Mouse (Mus musculus): Measurements from ENCODE around the gene Slc38a1.
A peak's percentile ranks its signal among the peaks of the same experiment; 100 is the strongest.

The Slc38a1 gene

DNA sequence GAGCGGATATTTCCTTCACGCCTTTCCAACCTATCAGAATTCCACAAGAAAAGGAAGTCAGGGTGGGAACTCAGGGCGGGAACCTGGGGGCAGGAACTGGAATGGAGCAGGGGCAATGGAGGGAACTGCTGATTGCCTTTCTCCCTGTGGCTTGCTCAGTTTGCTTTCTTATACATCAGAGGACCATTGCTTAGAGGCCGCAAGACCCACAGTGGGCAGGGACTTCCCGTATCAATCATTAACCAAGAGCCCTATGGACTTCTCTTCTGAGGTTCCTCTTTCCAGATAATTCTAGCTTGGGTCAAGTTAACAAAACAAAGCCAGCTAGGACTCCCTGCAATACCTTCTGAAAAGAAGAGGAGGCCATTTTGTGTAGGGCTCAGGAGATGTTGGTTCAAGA, 80.2 kb downstream of the Slc38a1 start:
- no peak for DNase-seq (ENCODE audit: low read depth, low spot score)

DNA sequence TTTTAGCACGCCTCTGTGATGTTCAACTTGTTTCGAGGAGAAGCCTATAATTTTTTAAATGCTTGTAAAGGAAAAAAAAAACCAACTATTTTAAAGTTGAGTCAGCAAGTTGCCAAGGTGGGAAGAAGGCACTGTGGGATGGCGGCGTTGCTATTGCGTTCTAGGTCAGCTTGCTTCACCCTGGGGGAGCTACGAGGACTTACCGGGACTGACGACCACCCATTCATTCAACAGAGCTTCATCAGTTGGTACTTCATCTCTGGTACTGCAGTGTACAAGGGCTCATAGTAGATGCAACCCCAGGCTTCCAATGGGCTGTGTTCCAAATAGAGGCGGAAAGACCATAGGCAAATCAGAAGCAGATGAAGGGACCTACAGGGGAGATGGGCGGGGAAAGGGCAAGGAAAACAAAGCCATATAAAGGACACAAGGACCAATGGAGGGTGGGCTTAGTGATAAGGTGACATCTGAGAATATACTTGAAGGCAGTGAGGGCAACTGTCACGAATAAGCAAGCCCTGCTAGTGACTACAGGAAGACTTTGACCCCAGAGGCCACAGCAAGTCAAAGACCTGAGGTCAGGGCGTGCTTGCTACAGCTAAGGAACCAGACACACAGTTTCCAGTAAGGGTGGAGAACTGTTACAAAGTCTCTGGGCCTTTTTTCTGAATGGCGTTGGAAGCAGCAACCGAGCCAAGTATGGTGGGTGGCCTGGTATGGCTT, 82.0 kb downstream of the Slc38a1 start:
- DNase-seq (ENCODE audit: low read depth, low spot score), result no peak

DNA sequence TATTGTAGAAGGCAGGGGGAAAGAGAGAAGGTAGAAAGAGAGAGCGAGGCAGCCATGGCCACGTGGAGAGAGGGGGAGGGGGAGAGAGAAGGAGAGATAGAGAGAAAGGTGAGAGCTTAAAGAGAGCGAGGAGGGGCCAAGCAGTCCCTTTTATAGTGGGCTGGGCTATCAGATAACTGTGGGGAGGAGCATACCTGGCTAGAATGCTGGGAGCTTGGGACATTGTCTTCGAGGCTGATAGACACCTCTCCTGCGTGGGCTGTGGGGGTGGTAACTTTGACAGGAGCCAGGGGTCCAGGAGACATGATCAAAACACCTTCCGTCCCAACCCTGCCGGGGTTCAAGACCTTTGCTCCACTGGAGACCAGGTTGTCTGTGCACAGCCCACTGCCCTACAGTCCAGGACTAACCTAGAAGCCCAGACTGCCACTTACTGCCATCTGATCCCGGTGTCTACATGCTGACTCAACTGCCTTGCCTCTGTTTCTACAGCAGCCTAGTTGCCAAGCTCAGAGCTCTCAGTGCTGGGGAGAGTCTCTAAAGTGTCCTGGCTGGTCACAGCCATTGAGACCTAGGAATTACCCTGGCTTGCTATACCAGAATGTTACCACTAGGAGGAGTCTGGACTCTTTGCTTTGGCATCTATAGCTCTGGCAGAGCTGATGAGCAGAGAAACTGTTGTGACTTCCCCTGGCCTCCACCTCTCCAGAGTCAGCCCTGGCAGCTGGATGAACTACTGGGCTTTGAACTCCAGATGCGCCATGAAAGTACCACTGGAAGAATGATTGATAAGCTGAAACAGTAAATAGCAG, 90.9 kb downstream of the Slc38a1 start:
- peak; percentile 77 for DNase-seq (ENCODE audit: low read depth, low spot score)

DNA sequence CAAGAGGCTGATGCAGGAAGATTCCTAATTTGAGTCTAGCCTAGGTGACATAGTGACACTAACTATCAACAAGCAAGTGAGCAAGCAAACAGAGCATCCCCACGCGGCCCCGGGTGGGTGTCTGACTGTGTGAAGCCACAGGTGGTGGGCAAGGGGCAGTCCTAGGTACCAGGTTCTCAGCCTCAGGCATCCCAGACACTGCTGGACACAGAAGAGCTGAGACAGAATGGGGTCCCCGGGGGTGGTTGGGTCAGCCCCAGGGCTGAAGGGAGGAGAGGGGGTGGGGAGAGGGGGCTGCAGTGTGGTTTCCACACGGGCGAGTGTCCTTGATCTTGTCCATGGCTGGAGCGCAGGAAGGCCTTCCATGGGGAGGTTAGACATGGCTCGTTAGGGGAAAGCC, 91.6 kb downstream of the Slc38a1 start:
- DNase-seq (ENCODE audit: low read depth, low spot score), result no peak

DNA sequence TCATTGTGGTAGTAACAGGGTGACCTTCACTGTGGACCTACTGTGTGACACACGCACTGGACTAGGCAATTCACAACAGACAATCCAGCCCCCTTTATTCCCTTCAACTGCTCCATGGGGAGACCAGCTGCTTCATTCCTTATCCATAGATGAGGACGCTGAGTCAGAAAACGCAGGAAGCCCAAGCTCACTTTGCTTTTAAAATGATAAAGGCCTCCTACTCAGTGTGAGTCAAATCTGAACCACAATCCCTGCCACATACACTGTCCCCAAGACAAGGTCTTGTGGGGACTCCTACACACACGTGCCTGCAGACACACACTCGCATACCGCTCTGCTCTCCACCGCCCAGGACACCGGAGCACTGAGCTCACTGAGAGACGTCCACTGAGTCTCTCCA, 94.3 kb downstream of the Slc38a1 start:
- DNase-seq (ENCODE audit: low read depth, low spot score), result no peak

DNA sequence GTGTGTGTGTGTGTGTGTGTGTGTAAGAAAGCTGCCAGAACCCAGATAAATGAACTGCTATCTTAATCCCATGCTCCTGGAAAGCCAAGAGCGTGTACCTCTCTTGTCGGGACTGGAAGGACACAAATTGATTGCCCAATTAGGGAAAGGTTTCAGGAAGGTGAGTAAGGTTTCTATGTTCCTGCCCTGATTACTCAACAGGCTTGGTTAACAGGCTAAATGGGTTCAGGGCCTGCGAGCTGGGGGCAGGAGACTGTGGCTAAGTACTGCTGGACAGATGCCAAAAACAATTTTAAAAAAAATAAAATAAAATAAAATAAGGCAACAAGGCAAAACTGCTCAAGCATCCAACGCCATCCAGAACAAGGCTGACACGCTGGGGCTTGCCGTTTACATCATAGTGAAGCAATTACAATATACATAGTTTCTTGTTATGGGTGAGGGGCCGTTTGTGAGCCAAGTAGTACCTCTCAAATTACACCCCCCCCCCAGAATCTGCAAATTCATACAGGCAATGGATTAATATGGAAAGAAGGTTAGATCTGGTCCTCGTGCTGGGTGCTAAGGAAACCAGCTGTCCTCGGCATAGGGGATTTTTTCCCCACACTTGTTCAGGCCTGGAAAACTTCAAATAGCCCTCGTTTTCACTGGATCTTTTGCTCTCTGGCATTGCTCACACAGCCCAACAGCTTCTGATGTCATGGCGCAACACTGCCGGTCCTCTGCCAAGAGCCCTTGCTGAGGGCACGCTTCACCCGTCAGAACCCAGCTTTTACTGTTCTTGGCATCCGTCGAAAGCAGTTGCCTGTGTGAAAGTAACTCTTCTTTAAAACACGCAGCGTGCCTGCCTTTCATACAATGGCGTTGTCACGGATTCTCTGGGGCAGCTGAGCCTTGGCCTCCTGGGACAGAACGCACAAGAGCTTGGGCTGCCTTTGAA, 95.2 kb downstream of the Slc38a1 start:
- no peak for DNase-seq (ENCODE audit: low read depth, low spot score)

DNA sequence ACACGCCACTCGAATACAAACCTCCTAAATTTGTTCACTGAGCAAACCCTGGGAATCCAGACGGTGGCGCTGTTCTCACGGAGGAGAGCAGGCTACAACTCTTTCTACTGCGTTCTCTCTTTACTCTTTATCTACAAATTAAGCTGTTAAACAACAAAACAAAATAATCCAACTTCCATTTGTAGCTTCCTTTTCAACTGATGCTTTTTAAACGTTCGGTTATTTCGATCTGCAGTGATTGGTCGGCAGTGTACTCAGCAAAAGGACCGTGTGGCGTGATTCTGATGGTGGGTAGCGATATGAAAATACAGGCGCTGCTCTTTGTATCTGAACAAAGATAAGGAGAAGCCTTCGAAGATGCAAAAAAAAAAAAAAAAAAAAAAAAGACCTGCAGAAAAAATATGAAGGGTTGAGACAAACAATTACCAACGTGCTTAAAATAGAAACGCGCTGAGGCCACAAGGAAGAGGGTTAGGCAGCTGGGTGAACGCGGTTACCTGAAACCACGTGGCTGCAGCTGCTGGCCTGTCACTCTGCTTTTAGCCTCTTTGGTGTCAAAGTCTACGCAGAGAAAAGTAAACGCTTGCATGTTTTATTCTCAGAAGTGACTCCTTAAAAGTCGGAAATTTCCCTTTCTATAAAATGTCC, 99.4 kb downstream of the Slc38a1 start:
- DNase-seq (ENCODE audit: low read depth, low spot score), result peak; percentile 62

DNA sequence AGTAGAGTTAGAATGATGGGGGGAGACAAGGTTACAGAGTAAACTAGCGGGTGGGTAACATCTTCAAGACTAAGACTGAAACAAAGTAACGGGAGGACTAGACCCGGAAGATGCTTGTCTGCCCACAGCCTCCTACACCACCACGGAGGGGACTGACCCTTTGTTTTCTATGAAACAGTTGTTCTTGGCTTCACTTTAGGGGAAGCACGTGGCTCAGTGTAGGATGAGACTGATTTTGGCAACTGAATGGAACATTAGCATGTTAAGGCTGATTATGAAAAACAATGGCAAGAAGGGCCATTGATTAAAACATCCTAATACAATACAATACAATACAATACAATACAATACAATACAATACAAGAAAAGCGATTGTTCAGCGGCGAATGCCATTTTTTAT, 100.6 kb downstream of the Slc38a1 start:
- DNase-seq (ENCODE audit: low read depth, low spot score), result no peak

DNA sequence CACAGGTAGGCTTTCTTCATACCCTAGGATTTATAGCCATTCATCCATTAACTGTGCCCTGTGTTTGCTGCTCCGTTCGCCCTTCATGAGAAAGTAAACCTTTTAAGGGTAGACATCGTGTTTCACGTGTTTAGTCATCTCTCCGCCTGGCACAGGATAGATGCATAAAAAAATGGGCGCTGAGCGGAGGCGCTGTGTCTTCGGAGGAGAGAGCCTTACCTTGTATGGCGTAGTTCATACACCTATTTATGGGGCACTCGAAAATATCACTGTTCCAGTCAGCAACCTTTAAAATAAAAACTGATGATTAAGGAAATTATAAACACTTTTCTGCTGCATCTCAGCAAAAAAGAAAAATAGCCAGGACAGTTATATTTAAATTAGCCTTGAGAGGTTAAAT, 105.4 kb downstream of the Slc38a1 start:
- DNase-seq (ENCODE audit: low read depth, low spot score), result no peak

DNA sequence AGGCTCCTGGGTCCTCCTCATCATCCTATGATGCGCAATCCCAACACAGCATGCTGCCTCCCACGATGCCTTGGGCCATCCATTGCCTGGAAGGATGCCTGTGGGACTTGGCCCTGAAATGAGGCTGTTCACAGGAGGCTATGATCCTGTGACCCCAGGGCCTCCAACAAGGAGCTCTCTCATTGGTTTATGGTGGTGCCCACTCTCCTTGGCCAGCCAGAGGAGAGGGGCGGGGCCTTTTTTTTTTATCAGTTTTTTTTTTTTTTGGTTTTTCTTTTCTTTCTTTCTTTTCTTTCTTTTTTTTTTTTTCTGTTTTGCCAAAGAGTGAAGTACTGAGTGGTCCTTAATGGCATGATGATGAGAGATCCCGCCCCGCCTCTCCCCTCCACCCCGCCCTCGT, 106.3 kb downstream of the Slc38a1 start:
- DNase-seq (ENCODE audit: low read depth, low spot score), result peak; percentile 28

DNA sequence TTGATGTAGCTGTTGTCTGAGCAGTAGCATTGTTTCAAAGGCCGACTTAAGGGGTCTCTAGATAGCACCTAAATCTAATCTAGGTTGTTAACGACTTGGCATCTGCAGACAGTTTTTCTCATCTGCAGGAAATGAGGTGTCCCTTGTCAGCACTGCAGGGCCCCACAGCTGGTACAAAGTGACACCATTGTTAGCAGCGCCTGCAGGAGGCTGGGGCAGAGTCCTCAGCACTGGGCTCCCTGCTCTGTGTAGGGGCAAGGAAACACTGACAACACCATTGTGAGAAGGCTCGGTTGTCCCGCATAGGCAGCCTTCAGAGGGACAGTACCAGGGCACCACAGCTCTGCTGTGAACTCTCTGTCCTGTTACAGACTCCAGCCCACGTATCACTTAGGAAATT, 115.0 kb downstream of the Slc38a1 start:
- no peak for DNase-seq (ENCODE audit: low read depth, low spot score)

DNA sequence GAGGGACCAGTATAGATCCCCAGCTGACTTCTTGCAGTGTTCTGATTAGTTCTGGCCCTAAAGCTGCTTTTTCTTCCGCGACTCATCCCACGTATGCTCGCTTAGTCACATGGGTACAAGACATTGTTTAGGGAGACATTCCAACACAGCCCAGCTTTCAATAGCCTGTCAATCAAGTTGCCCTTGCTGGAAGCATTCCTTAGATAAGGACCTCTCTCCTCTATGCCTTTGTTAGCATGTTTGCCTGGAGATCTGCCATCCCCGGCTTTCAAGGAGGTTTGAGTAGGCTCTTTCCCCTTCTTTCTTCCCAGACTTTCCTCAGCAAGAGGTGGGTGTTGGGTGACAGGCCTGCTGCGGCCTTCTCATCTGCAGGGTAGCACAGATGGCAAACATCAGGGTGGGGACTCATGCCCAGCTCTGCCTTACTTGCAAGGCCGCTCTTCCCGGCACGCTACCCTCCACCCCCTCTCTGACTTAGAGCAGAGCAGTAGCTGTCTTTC, 118.4 kb downstream of the Slc38a1 start:
- peak; percentile 47 for DNase-seq (ENCODE audit: low read depth, low spot score)

All from ES-CJ7 (cell line).